Mouse (Mus musculus) limb, embryonic 11.5 days (tissue): Measurements from ENCODE around the gene Cdc42ep2. TPM values are rescaled to one million over a fixed set of nuclear protein-coding genes. Genes with fewer than 3 reads are reported as not detected.
A peak's percentile ranks its signal among the peaks of the same experiment; 100 is the strongest.

Experiments used
- ATAC-seq: fragments of 200-750 bp; cut with Nextera tagmentation; 2 replicates; pipeline ENCODE4 v1.8.0; 2017; ENCODE audit warnings: low read depth; ENCODE audit not compliant: insufficient number of reproducible peaks, low FRiP score, low TSS enrichment
- DNase-seq: peaks from one replicate; pipeline ENCODE4 v3.0.0-alpha.2; 2015; ENCODE audit warnings: low spot score
- H3K27ac ChIP-seq: fragments of 300-500 bp; sonication (generic); replicated peaks from 2 replicates; pipeline ENCODE4 v1.5.1; 2014; ENCODE audit warnings: low read depth, mild to moderate bottlenecking, low read length
- H3K27me3 ChIP-seq: fragments of 300-500 bp; sonication (generic); 2 replicates; pipeline ENCODE4 v1.6.1; 2014; ENCODE audit warnings: mild to moderate bottlenecking, low read length, mixed read lengths; ENCODE audit not compliant: control insufficient read depth, insufficient read depth
- H3K36me3 ChIP-seq: fragments of 300-500 bp; sonication (generic); 2 replicates; pipeline ENCODE4 v1.6.1; 2014; ENCODE audit warnings: mild to moderate bottlenecking, low read length, moderate library complexity, mixed read lengths; ENCODE audit not compliant: control insufficient read depth, insufficient read depth
- H3K4me1 ChIP-seq: fragments of 300-500 bp; sonication (generic); 2 replicates; pipeline ENCODE4 v1.6.1; 2014; ENCODE audit warnings: low read length, mixed read lengths; ENCODE audit not compliant: control insufficient read depth, insufficient read depth
- H3K4me2 ChIP-seq: fragments of 300-500 bp; sonication (generic); 2 replicates; pipeline ENCODE4 v1.6.1; 2014; ENCODE audit warnings: low read depth, mild to moderate bottlenecking, moderate library complexity; ENCODE audit not compliant: severe bottlenecking
- H3K4me3 ChIP-seq: fragments of 300-500 bp; sonication (generic); 2 replicates; pipeline ENCODE4 v1.5.1; 2014; ENCODE audit warnings: low read depth, low read length
- H3K9ac ChIP-seq: fragments of 300-500 bp; sonication (generic); 2 replicates; pipeline ENCODE4 v1.6.1; 2014; ENCODE audit warnings: mild to moderate bottlenecking, low read length
- H3K9me3 ChIP-seq: fragments of 300-500 bp; sonication (generic); 2 replicates; pipeline ENCODE4 v1.6.1; 2016; ENCODE audit warnings: low read length; ENCODE audit not compliant: control insufficient read depth
- WGBS: fragments of 180-500 bp; shearing (Covaris S2); extraction: QIAGEN DNeasy Blood & Tissue Kit; methylation state at CpG from one replicate; pipeline ENCODE4 v1.1.7; 2014; 5-methylcytosine and 5-hydroxymethylcytosine counted together
- polyA plus RNA-seq: library from polyadenylated mRNA; unstranded; fragments of >200 nt; fragmentation: Nextera tagmentation; extraction: Ambion mirVana; gene quantifications from 2 replicates; pipeline ENCODE4 v1.2.1, GENCODE M21; 2014

Gene Cdc42ep2
- polyA plus RNA-seq, 1 experiment from 2014 or later = 2.2 TPM

DNA sequence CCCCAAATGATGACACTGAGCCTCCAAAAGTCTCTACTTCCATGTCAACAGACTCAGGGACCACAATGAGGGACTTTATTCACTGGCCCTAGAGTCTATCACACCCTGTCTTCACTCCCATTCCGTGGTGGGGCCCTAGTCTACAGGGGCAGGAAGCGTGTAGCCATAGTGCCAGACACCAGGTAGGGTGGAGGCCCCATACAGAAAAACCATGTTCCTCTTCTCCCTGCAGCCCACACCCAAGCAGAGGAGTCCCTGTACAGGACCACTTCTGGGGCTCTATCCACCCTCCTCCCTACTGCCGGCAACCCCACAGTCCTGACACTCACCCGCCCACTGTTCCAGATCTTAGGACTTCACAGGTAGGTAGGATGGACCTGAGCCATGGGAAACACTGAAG lies 52.1 kb downstream of the Cdc42ep2 start:
- Histone ChIP-seq H3K9me3 (no peaks in the 10 kb centered on the region), H3K27me3 (no peaks in the 10 kb centered on the region), H3K4me3 (no peak overlapping the region), H3K4me1 (peaks cover 21% of the 10 kb centered on the region), H3K27ac (no peak overlapping the region), H3K9ac (no peak overlapping the region), H3K4me2 (no peak overlapping the region), H3K36me3 (peaks cover 12% of the 10 kb centered on the region)
- 89% methylated on average over 4 of the region's 4 CpGs for WGBS
- ATAC-seq (no peak), DNase-seq (no peak)

DNA sequence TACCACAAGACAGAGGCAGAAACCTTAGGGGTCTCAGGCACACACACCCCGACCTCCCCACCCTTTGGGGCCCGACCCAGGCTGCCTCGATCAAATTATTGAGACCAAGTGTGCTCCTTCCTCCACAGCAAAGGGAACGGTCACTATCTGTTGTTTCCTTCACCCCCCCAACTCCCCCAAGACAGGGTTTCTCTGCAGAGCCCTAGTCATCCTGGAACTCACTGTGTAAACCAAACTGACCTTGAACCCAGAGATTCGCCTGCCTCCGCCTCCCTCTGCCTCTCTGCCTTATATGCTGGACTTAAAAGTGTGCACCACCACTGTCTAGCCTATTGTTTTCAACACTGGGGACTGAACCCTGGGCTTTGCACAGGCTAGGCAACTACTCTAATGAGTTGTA lies 52.9 kb downstream of the Cdc42ep2 start:
- Histone ChIP-seq H3K27ac (peak overlapping the region; percentile 85), H3K4me3 (no peak overlapping the region; the same call in 1 of the 2 replicates), H3K9me3 (no peaks in the 10 kb centered on the region), H3K4me2 (peak overlapping the region; percentile 28; the same call in 1 of the 2 replicates), H3K4me1 (peaks cover 21% of the 10 kb centered on the region), H3K27me3 (no peaks in the 10 kb centered on the region), H3K36me3 (peaks cover 12% of the 10 kb centered on the region), H3K9ac (peak overlapping the region; percentile 43)
- WGBS = 53% methylated on average over 6 of the region's 6 CpGs
- DNase-seq = no peak
- ATAC-seq = peak; percentile 29; the same call in 1 of the 2 replicates

GRCm38 (mm10) chr19:5871273-5871672 lies 53.3 kb downstream of the Cdc42ep2 start:
- 3% methylated on average over 6 of the region's 7 CpGs for WGBS
- peaks cover 21% of the 10 kb centered on the region for H3K4me1 ChIP-seq
- no peak overlapping the region for H3K4me3 ChIP-seq
- no peaks in the 10 kb centered on the region for H3K27me3 ChIP-seq
- peaks cover 12% of the 10 kb centered on the region for H3K36me3 ChIP-seq
- peak overlapping the region; percentile 28; the same call in 1 of the 2 replicates for H3K4me2 ChIP-seq
- H3K9me3 ChIP-seq = no peaks in the 10 kb centered on the region
- ATAC-seq (peak; percentile 80), DNase-seq (peak; percentile 76)
- peak overlapping the region; percentile 85 for H3K27ac ChIP-seq
- H3K9ac ChIP-seq = peak overlapping the region; percentile 43

DNA sequence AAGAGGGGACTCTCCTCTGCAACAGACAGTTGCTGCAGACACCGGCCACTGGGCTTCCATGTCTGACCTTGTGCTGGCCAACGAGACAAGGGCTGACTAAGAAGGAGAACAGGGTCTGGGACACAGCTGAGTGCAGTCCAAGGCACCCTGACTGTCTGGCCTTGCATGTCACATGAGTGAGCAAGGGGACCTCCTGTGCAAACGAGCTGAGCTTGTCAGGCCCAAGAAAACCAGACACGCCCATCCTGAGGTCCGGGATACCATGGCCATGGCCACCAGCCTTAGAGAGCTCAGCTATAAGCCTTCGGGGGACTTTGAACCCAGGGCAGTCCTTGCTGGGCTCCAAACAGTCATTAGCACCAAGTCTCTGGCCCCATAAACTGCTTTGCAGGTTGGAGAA lies 56.5 kb downstream of the Cdc42ep2 start:
- H3K36me3 ChIP-seq = peaks cover 26% of the 10 kb centered on the region
- 89% methylated on average over 6 of the region's 6 CpGs for WGBS

More for the DNA sequence above, 56.5 kb downstream of the Cdc42ep2 start:
- H3K9ac ChIP-seq = peak overlapping the region; percentile 22; the same call in 1 of the 2 replicates
- DNase-seq (no peak), ATAC-seq (no peak)
- peaks cover 17% of the 10 kb centered on the region for H3K4me1 ChIP-seq
- no peaks in the 10 kb centered on the region for H3K9me3 ChIP-seq
- no peak overlapping the region for H3K27ac ChIP-seq
- no peaks in the 10 kb centered on the region for H3K27me3 ChIP-seq
- no peak overlapping the region for H3K4me3 ChIP-seq
- no peak overlapping the region for H3K4me2 ChIP-seq

Other genes with a start within 250 kb of the Cdc42ep2 start
- 14.9 and 17.4 TPM in 2 replicates for gene Map3k11, start 236.1 kb downstream of the Cdc42ep2 start, polyA plus RNA-seq
- gene Pcnx3, start 235.9 kb downstream of the Cdc42ep2 start, polyA plus RNA-seq = 29.1 and 32.2 TPM in 2 replicates
- gene Kcnk7, start 220.4 kb downstream of the Cdc42ep2 start, polyA plus RNA-seq = not detected in 2 replicates
- gene Ehbp1l1, start 198.5 kb downstream of the Cdc42ep2 start, polyA plus RNA-seq = 5.8 and 6.1 TPM in 2 replicates
- gene Fam89b, start 195.2 kb downstream of the Cdc42ep2 start, polyA plus RNA-seq = 147 and 152 TPM in 2 replicates
- gene Ltbp3, start 183.9 kb downstream of the Cdc42ep2 start, polyA plus RNA-seq = 3.0 and 9.7 TPM in 2 replicates
- 65.8 and 66.6 TPM in 2 replicates for gene Scyl1, start 153.4 kb downstream of the Cdc42ep2 start, polyA plus RNA-seq
- 21.2 and 24.4 TPM in 2 replicates for gene Frmd8, start 49.5 kb downstream of the Cdc42ep2 start, polyA plus RNA-seq
- gene Slc25a45, start 47.0 kb downstream of the Cdc42ep2 start, polyA plus RNA-seq = 1.5 TPM in 2 replicates
- gene Tigd3, start 30.7 kb downstream of the Cdc42ep2 start, polyA plus RNA-seq = 4.7 and 5.1 TPM in 2 replicates
- gene Dpf2, start 11.8 kb downstream of the Cdc42ep2 start, polyA plus RNA-seq = 209 and 218 TPM in 2 replicates
- gene Pola2, start 39.4 kb upstream of the Cdc42ep2 start, polyA plus RNA-seq = 109 and 111 TPM in 2 replicates
- not detected in 2 replicates for gene Slc22a20, start 61.3 kb upstream of the Cdc42ep2 start, polyA plus RNA-seq
- 3.6 and 4.5 TPM in 2 replicates for gene Capn1, start 91.1 kb upstream of the Cdc42ep2 start, polyA plus RNA-seq
- gene Syvn1, start 121.8 kb upstream of the Cdc42ep2 start, polyA plus RNA-seq = 30.3 and 32.2 TPM in 2 replicates
- gene Mrpl49, start 133.0 kb upstream of the Cdc42ep2 start, polyA plus RNA-seq = 95.3 and 98.6 TPM in 2 replicates
- gene Fau, start 133.0 kb upstream of the Cdc42ep2 start, polyA plus RNA-seq = 894 and 914 TPM in 2 replicates
- 37.8 and 40.3 TPM in 2 replicates for gene Znhit2, start 136.4 kb upstream of the Cdc42ep2 start, polyA plus RNA-seq
- 21.6 and 25.2 TPM in 2 replicates for gene Tm7sf2, start 143.6 kb upstream of the Cdc42ep2 start, polyA plus RNA-seq
- gene Vps51, start 152.4 kb upstream of the Cdc42ep2 start, polyA plus RNA-seq = 50.7 and 52.1 TPM in 2 replicates
- not detected in 2 replicates for gene Tmem262, start 155.2 kb upstream of the Cdc42ep2 start, polyA plus RNA-seq
- 2.1 and 2.9 TPM in 2 replicates for gene Gm28374, start 157.4 kb upstream of the Cdc42ep2 start, polyA plus RNA-seq
- gene Zfpl1, start 160.1 kb upstream of the Cdc42ep2 start, polyA plus RNA-seq = 73.5 and 82.1 TPM in 2 replicates
- 60.5 and 63.8 TPM in 2 replicates for gene Cdca5, start 160.2 kb upstream of the Cdc42ep2 start, polyA plus RNA-seq
- gene AC131692.1, start 169.6 kb upstream of the Cdc42ep2 start, polyA plus RNA-seq = 0.70 TPM in 1 of 2 replicates, not detected in the other
- 0.47 and 0.87 TPM in 2 replicates for gene Naaladl1, start 181.0 kb upstream of the Cdc42ep2 start, polyA plus RNA-seq
- 65.4 and 65.8 TPM in 2 replicates for gene Sac3d1, start 193.8 kb upstream of the Cdc42ep2 start, polyA plus RNA-seq
- 27.1 and 27.7 TPM in 2 replicates for gene Snx15, start 203.5 kb upstream of the Cdc42ep2 start, polyA plus RNA-seq
- gene Batf2, start 216.2 kb upstream of the Cdc42ep2 start, polyA plus RNA-seq = not detected in 2 replicates
- gene Arl2, start 216.7 kb upstream of the Cdc42ep2 start, polyA plus RNA-seq = 66.8 and 68.0 TPM in 2 replicates